Mouse (Mus musculus) frontal cortex, postnatal 10 days (tissue): ENCODE measurements around the gene Ank3.
A peak's percentile ranks its signal among the peaks of the same experiment; 100 is the strongest.

ENCODE experiments used
- DNase-seq, 2 experiments: peaks; one replicate each; pipeline ENCODE4 v3.0.0; 2022; ENCODE audit warnings: low spot score in 2 of 2, mixed read lengths in 1 of 2

The Ank3 gene

DNA sequence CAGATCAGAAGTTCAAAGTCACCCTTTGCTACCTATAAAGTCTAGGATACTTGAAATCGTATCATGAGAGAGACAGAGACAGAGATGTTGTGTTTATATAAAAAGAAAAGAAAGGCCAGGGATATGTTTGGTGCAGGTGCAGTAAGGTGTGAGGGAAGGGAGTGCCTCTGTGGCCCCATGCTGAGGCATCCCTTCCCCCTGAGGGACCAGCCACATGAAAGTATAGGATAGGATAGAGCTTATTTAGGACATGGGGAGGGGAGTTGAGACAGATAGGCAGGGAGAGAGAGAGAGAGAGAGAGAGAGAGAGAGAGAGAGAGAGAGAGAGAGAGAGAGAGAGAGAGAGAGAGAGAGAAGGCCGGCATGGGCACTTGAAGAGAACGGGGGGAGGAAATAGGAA, 175.2 kb downstream of the Ank3 start:
- DNase-seq: no peak

DNA sequence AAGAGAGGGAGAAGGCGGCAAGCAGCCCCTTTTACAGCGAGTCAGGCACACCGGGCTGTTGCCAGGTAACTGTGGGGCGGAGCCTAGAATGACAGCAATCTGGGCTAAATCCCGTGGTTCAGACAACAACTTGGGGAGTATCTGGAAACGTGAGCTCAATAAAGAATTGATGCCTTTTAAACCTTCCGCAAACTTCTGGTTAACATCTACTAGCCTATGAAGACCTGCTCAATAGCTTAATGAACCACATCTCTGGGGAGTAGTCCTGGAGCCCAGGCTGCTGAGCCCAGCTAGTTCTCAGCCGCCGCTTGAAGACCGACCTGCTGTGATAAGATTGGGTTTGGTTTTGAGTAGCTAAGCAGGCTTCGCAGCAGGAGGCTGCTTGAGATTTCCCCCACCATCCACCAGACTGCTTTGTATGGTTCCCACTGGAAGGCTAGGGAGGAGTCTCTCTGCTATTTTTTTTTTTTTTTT, 175.7 kb downstream of the Ank3 start:
- DNase-seq: no peak

DNA sequence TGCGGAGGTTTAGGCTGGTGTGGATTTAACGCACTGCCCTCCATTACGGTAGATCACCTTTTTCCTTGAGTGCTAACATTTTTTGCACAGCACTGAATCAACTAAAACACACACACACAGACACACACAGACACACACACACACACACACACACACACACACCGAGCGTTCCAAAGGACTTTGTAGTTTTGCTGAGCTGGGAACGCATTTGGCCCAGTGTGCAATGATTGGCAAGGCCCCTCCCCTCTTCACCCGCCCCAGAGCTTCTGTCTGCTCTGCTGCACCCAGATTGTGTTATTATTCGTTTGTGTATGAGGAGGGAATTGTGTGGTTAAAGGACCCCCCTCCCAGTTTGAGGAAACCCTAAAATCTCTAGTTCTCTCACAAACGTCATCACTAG, 176.3 kb downstream of the Ank3 start:
- no peak for DNase-seq

DNA sequence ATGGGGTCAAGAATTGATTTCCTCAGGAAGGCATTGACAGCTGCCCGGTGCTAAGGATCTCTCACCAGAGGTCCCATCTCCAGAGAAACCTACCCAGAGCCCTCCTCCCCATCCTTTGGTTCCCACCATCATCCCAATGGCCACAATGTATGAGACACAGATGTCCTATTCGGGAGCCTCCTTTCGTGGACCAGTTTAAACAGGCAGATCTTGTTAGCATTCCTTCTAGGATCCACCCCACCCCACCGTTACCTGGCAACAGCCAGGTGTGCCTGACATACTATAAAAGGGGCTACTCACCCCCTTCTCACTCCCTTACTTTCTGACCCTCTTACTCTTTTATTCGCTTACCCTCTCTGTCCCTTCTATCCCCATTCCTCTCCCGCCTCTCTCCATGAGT, 176.9 kb downstream of the Ank3 start:
- DNase-seq: no peak

DNA sequence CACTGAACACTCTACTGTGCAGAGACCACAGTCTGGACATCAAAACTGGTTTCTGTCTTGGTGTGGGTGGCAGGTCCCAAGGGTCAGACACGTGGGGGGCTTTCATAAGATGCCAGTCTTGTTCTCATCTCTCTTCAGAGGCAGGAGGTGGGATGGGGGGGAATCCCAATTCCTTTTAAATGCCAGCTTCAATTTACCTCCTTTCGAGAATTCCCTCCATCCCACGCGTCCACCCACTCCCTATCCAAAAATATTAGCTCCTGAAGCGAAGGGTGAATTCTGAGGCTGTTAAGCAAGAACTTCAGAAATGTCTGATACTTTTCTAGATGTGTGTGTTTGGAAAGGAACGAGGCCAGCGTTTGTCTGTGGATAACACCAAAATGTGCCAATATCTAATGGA, 177.7 kb downstream of the Ank3 start:
- DNase-seq: no peak

DNA sequence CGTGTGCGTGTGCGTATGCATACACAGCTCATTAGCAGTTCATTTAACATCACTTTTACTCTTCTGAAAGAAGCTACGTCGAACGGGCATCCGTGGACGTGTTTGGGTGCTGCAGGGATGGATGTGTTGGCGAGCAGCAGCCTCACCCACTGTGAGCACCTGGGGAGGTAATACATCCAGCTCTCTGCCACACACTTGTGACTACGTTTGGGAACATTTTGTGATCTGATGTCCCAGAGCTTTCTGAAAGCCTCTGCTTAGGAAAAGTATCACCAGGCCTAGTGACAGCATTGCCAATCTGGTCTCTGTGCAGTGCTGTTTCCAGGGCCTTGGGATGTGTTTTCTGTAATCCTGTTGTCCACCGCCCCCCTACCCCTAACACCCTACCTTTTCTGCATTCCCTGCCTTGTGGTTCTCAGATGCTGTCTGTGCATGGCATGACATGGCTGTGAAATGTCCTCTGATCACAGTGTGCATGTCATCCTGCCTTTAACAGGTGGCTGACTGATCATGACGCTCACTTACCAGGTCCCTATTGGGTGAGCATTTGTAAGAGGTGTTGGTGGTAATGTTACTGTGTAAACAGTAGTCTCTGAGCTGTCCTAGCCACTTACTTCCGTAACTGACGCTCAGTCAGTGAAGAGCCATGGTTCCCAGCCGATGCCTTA, 178.6 kb downstream of the Ank3 start:
- no peak for DNase-seq

DNA sequence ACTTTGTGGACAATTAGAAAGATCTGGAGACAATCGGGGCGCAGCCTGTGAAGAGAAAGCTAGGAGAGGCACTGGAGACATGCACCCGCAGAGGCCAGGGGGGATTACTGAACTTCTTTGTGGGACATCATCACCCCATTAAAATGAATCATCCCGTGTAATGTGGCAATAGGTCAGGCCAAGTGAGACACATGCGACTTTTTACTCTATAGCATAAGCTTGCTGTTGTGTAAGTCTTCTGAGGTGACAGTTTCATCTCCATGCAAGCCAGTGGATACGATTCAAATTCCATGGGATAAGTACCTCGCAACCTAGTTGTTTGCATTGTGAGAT, 179.1 kb downstream of the Ank3 start:
- no peak for DNase-seq

DNA sequence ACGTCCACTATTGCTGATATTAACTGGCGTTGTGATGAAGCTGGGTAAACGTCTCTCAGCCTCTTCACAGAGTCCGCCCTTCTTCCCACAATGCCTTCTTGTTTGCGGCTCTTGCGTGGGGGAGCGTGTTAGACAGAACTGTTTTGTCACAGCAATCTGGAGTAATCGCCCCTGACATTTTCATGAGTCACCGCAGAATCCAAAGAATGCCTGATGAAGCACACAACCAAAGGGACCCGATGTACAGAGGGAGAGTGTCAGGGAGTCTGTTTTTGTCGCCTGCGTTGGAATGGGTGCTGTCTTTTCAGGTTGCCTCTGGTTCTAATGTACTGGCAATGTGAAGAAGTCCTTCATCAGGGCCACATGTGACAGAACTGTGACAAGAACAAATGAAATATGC, 181.0 kb downstream of the Ank3 start:
- no peak for DNase-seq

DNA sequence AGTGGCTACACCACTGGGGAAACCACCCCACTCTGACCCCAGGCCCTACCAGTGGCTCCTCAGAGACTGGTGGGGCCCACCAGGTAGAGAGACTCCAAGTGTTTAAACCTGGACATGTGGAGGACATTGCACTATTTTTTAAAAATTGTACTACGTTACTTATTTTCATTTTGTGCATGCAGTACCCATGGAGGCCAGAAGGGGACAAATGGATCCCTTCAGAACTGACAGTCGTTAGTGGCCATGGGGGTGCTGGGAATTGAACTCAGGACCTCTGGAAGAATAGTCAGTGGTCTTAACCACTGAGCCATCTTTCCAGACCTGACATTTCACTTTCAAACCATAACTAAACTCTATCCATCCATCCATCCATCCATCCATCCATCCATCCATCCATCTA, 183.0 kb downstream of the Ank3 start:
- DNase-seq: no peak

DNA sequence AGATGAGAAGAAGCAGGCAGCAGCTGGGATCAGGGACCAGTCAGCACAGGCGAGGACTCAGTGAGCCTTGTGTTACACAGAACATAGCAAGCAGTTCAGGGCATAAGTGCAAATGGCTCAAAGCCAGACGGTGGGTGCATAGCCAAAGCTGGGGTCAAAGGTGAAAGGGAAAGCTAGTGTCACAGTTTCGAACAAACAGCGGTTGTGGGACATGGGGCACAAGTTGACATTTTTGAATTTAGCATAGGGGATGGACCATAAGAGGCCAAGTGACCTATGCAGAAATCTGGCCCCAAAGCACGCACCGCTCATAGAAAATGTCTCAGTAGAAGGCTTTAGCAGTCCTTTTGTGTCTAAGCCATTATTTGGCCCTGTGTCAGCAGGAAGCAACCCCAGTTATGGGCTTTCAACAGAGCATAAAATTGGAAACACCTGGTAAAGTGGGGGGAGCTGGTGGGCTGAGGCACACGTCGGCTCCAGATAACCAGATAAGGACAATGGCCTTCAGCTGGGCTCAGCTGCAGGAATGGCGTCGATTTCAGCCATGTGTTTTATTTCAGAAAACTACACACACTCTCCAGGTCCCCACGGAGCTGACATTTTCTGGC, 185.4 kb downstream of the Ank3 start:
- DNase-seq: no peak

DNA sequence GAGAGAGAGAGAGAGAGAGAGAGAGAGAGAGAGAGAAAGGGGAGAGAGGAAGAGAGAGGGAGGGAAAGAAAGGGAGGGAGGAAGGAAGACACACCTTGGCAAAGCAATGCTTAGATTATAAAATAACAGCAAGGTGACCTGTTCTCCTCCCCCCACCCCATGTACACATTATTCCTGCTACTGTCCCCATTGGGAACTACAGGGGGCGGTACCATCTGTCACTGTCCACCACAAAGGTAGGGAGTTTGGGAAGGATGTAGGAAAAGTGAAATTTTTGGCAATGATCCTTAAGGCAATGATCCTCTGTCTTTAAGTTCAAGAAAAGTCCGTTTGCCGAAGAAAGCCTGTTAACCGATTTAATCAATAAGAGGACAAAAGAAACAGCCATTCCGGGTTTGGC, 186.0 kb downstream of the Ank3 start:
- DNase-seq: no peak

DNA sequence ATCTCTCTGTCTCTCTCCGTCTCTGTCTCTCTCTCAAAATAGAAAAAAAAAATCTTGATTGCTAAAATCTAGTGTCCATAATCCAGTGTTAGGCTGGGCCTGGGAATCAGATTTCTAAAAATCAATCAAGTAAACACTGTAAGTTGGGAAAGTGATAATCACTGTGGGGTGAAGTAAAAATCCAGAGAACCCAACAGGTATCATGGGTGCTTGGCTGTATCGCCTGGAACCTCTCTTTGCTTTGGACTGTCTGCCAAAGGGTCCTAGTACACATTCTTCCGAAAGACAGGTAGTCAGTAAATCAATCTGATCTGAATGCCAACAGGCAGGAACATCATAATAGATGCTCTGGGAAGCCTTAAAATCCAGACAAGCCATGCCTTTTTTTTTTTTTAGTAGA, 186.7 kb downstream of the Ank3 start:
- no peak for DNase-seq

DNA sequence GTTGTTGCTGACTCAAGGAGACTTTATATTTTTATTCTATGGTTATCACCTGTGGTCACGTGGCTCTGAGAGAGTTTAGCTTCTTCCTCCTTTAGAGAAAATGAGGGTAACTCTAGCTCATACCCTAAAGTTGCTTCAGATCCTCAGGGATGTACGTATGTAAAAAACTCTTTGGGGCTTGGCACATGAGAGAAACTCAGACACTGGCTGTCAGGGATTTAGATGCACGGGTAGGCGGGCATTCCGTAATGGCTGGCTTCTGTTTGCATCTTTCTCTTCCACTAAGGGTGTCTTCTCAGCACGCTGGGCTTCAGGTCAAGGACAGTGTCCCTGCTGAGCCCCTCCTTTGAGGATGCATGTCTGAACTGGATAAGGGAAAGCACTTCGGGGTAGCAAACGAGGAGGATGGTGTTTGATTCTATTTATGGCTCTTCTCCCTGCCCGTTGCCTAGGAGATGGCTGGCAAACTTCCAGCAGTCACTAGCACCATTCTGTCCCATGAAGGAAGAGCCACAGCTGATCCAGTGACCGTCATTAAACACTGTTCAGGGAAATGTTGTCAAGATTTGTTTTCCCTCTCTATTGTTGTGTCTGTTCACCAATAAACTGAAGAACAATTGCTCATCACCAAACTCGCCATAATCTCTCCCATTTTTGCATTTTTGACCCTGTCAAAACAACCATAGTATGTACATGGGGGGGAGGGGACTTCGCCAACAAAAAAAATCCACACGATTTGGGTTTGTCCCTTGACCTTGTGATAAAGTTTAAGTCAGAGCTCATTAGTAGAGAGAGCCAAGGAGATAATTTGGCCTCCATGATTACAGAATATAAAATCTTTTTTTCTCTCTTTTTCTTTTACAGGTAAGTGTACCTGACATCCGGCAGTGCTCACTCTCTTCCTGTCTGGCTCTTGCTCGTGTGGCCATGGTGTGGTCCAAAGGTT, 195.9 kb downstream of the Ank3 start:
- DNase-seq: peak; percentile 60 to 69

DNA sequence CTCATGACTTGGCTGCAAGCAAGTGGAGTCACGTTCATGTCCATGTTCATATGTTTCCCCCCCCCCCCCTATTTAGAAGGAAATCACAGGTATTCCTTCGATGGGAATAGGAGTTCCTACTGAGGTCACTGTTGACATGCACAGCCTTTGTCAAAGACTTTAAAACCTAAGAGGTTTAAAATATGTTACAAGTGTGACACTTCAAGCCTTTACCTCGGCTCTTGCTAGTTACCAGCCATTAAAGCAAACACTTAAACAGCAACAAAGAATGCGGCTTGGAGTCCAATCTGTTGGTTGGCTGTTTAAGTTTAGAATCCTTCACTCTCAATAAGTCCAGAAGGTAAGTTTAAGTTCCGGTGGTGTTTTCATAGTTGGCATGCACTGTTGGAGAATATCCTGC, 196.9 kb downstream of the Ank3 start:
- DNase-seq: no peak

DNA sequence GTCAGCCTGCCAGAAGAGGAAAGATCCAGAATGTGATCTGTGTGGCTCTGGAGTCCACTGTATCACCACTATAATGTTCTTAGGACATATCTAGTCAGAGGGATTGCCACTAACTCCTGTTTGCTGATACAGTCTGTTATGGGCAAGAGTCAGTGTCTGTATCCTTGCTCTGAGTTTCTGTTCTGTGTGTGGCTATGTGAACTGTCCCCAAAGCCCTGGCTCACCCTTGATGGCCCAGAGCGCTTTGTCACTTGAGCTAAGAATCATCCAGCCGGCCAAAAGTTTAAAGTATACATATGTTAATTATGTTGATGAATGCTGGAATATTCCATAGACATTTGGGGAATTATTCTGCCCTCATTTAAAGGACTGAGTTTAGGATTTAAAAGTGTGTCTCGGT, 202.9 kb downstream of the Ank3 start:
- DNase-seq: no peak

DNA sequence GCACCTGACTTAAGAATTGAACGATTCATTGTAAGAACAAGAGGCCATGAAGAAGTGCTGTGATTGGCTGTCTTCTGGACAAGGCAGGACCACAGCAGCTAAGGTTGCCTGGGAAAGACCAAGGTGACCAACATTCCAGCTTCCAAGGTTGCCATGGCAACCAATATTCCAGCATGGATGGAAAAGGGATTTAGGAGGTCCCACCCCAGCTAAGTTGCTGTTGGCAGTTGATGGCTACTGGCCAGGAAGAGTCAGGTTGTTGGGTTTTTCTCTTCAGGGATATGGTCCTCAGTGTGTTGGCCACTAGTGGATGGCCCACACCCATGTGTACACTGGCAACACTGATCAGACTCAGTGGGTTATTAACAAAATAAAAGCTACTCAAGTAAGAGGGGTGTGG, 204.1 kb downstream of the Ank3 start:
- DNase-seq: peak in 1 of 2 experiments; percentile 1

DNA sequence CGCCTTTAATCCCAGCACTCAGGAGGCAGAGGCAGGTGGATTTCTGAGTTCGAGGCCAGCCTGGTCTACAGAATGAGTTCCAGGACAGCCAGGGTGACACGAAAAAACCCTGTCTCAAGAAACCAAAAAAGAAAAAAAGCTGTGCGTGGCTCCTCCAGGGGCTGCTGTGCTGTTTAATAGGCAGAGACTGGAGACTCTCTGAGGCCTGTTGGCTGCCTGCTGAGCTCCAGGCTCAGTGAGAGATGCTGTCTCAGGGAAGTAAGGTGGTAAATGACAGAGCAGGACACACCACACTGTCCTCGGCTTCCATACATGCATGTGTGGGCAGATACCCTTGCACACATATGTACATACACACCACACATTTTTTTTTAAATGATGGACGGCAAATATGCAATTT, 206.0 kb downstream of the Ank3 start:
- no peak for DNase-seq

DNA sequence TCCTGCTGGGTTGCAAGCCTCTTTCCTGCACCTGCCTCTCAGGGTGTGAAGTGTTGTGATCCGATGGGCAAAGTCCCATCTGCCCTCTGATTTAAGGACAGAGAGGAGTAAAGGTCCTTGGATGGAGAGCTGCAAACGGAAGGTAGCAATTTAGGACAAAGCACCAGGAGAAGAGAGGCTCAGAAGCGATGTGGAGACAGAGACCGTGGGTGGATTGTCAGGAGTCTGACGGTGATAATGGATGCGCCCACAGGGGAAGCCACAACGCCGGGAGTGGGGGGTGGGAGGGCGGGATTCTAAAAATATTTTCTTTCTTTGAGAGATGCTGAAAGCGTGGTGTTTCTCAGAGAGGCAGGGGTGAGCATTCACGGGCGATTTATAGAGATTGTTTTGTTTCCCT, 206.6 kb downstream of the Ank3 start:
- no peak for DNase-seq

DNA sequence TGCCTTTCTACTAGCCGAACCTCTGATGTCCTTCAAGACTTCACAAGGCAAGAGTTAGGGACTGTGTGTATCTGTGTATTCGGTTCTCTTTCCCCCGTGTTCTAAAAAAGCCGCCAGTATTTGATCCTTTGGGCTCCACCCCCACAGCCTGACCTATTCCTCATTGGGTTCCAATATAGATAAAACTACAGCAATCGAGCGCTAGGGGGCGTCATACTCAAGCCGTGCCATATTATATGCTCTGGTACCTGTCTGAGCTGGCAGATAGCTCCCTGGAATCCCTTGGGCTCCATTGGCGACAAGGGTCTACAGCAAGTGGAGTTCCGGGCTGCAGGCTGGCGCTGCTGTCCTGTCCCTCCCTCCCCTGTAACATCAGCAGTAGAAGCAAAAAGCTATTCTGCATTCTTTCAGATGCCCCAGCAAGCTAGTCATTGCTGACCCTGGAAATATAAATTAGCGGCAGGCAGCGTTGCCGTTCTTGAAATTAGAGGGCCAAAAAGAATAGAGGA, 209.1 kb downstream of the Ank3 start:
- no peak for DNase-seq

DNA sequence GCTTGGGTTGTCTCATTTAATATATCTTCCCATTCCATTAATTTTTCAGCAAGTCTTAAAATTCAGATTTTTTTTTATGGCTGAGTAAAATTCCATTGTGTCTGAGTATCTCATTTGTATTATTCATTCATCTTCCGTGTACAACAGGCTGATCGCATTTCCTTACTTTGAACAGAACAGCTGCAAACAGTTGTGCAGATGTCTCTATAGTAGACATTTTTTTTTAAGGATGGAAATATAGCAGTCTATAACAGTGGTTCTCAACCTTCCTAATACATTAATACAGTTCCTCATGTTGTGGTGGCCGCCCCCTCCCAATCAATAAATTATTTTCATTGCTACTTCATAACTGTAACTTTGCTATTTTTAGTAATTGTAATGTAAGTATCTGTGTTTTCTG, 212.7 kb downstream of the Ank3 start:
- no peak for DNase-seq

DNA sequence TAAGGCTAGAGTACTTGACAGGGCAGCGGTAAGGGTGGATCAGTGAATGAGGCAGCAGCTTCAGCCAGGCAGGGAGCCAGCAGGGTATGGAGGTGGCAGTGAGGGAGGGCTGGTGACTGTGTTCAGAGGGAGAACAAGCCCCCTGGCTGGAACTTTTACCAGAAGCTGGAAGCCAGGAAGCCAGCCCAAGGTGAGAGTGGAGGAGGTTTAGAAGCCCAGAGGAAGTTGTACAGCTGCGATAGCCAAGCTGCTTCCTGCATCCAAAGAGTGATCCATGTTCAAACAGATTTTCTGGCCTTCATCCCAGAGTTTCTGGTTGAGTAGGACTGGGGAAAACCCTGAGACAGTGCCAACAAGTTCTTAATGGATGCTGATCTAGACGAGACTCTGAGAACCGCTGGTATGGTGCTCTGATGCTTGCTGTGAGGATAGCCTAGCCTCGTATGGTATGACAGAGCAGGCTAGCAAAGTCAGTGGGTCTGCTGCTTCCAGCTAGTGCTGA, 213.3 kb downstream of the Ank3 start:
- DNase-seq: no peak

DNA sequence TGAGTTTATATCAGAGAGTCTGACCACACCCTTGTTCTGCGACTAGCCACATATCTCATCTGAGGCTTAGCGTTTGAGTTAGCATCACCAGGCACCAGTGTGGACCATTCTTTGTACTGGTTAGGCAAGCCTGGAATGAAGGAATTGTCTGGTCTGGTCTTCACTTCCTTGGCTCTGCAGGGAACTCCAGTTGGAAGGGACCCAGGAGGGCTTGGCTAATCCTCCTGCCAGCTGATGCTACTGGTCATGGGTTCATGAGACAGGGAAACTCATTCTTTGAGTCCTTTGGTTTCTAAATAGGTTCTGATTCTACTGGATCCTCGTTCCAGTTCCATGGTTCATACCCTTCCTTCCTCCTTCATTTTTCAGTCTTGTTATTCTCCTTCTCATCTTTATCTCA, 218.4 kb downstream of the Ank3 start:
- DNase-seq: no peak
